Mouse (Mus musculus) midbrain, embryonic 11.5 days (tissue): ENCODE measurements around the gene Foxn3. TPM values are rescaled to one million over a fixed set of nuclear protein-coding genes. Genes with fewer than 3 reads are reported as not detected.

ENCODE experiments used
- ATAC-seq: fragments of 200-750 bp; cut with Nextera tagmentation; 2 replicates; pipeline ENCODE4 v1.8.0; 2017; ENCODE audit warnings: moderate TSS enrichment, moderate library complexity; ENCODE audit not compliant: low FRiP score
- DNase-seq: peaks from one replicate; pipeline ENCODE4 v3.0.0; 2015; ENCODE audit warnings: low spot score; ENCODE audit errors: missing footprints
- H3K27ac ChIP-seq: fragments of 300-500 bp; sonication (generic); 2 replicates; pipeline ENCODE4 v1.5.1; 2014; ENCODE audit warnings: low read depth, low read length
- H3K27me3 ChIP-seq: fragments of 300-500 bp; sonication (generic); 2 replicates; pipeline ENCODE4 v1.6.1; 2014; ENCODE audit warnings: mild to moderate bottlenecking, low read length, moderate library complexity, mixed read lengths; ENCODE audit not compliant: control insufficient read depth, insufficient read depth
- H3K36me3 ChIP-seq: fragments of 300-500 bp; sonication (generic); 2 replicates; pipeline ENCODE4 v1.6.1; 2014; ENCODE audit warnings: mild to moderate bottlenecking, low read length, moderate library complexity, mixed read lengths; ENCODE audit not compliant: control insufficient read depth, insufficient read depth
- H3K4me1 ChIP-seq: fragments of 300-500 bp; sonication (generic); 2 replicates; pipeline ENCODE4 v1.6.1; 2014; ENCODE audit warnings: low read length; ENCODE audit not compliant: control insufficient read depth, insufficient read depth
- H3K4me2 ChIP-seq: fragments of 300-500 bp; sonication (generic); 2 replicates; pipeline ENCODE4 v1.6.1; 2014; ENCODE audit warnings: mild to moderate bottlenecking, moderate library complexity
- H3K4me3 ChIP-seq: fragments of 300-500 bp; sonication (generic); 2 replicates; pipeline ENCODE4 v1.5.1; 2014; ENCODE audit warnings: low read depth, low read length
- H3K9ac ChIP-seq: fragments of 300-500 bp; sonication (generic); 2 replicates; pipeline ENCODE4 v1.6.1; 2014; ENCODE audit warnings: low read length
- H3K9me3 ChIP-seq: fragments of 300-500 bp; sonication (generic); 2 replicates; pipeline ENCODE4 v1.6.1; 2016; ENCODE audit warnings: low read length; ENCODE audit not compliant: control insufficient read depth
- WGBS: fragments of 180-500 bp; shearing (Covaris S2); extraction: QIAGEN DNeasy Blood & Tissue Kit; methylation state at CpG from one replicate; pipeline ENCODE4 v1.1.7; 2014; 5-methylcytosine and 5-hydroxymethylcytosine counted together
- polyA plus RNA-seq: library from polyadenylated mRNA; unstranded; fragments of >200 nt; fragmentation: Nextera tagmentation; extraction: Ambion mirVana; gene quantifications from 2 replicates; pipeline ENCODE4 v1.2.1, GENCODE M21; 2014

Gene Foxn3
- polyA plus RNA-seq, 1 experiment from 2014 or later = 73.8 TPM

- H3K9ac ChIP-seq = no peak overlapping the region
- no peak for DNase-seq
- no peaks in the 10 kb centered on the region for H3K9me3 ChIP-seq
- no peak overlapping the region for H3K4me3 ChIP-seq
- no peaks in the 10 kb centered on the region for H3K36me3 ChIP-seq
- H3K27me3 ChIP-seq = no peaks in the 10 kb centered on the region
- H3K4me1 ChIP-seq = peaks cover 50% of the 10 kb centered on the region
- WGBS = 46% methylated on average over 8 of the region's 8 CpGs
- ATAC-seq = no peak
- no peak overlapping the region for H3K4me2 ChIP-seq
- no peak overlapping the region for H3K27ac ChIP-seq
Observed at GRCm38 (mm10) chr12:99331341-99331947, 231.9 kb downstream of the Foxn3 start.

DNA sequence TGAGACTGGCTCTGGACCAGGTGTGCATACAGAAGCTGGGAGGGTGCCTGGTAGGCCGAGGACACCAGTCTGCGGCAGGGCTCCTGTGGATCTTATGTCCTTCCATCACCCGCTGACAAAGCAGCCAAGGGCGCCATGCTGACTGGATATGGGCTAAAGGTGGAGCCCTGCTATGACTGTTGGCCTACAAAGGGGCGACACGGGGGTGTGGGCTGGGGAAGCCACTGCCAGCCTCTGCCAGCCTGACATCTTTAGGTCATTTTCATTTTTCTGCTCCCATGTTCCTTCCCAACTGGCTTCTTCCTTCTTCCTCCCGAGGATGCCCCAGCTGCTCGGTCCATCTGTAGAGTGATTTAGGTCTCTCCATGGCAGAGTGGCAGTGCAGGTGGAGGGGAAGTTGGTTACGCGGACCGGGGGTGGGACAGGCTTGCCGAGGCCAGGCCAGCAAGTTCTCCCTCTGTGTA is 232.5 kb downstream of the Foxn3 start:
- Histone ChIP-seq H3K9me3 (no peaks in the 10 kb centered on the region), H3K36me3 (no peaks in the 10 kb centered on the region), H3K4me1 (peaks cover 47% of the 10 kb centered on the region), H3K27ac (no peak overlapping the region), H3K4me2 (no peak overlapping the region), H3K4me3 (no peak overlapping the region), H3K9ac (no peak overlapping the region), H3K27me3 (no peaks in the 10 kb centered on the region)
- ATAC-seq = no peak
- no peak for DNase-seq
- 67% methylated on average over 12 of the region's 12 CpGs for WGBS

GRCm38 (mm10) chr12:99329301-99330257 is 233.8 kb downstream of the Foxn3 start:
- 3% methylated on average over 20 of the region's 20 CpGs for WGBS
- Histone ChIP-seq H3K9ac (peak overlapping the region; percentile 35), H3K27ac (peak overlapping the region; percentile 84), H3K9me3 (no peaks in the 10 kb centered on the region), H3K36me3 (no peaks in the 10 kb centered on the region), H3K4me2 (peak overlapping the region; percentile 31; the same call in 1 of the 2 replicates), H3K4me1 (peaks cover 53% of the 10 kb centered on the region), H3K4me3 (no peak overlapping the region), H3K27me3 (no peaks in the 10 kb centered on the region)
- peak; percentile 92 for DNase-seq
- peak; percentile 80 for ATAC-seq

- WGBS = 74% methylated on average over 8 of the region's 8 CpGs
- H3K27me3 ChIP-seq = no peaks in the 10 kb centered on the region
- H3K9ac ChIP-seq = no peak overlapping the region
- H3K9me3 ChIP-seq = no peaks in the 10 kb centered on the region
- DNase-seq (no peak), ATAC-seq (no peak)
- no peak overlapping the region for H3K27ac ChIP-seq
- H3K4me2 ChIP-seq = no peak overlapping the region
- no peak overlapping the region for H3K4me3 ChIP-seq
- H3K36me3 ChIP-seq = no peaks in the 10 kb centered on the region
- peaks cover 40% of the 10 kb centered on the region for H3K4me1 ChIP-seq
Observed at GRCm38 (mm10) chr12:99326157-99326556, 237.2 kb downstream of the Foxn3 start.

DNA sequence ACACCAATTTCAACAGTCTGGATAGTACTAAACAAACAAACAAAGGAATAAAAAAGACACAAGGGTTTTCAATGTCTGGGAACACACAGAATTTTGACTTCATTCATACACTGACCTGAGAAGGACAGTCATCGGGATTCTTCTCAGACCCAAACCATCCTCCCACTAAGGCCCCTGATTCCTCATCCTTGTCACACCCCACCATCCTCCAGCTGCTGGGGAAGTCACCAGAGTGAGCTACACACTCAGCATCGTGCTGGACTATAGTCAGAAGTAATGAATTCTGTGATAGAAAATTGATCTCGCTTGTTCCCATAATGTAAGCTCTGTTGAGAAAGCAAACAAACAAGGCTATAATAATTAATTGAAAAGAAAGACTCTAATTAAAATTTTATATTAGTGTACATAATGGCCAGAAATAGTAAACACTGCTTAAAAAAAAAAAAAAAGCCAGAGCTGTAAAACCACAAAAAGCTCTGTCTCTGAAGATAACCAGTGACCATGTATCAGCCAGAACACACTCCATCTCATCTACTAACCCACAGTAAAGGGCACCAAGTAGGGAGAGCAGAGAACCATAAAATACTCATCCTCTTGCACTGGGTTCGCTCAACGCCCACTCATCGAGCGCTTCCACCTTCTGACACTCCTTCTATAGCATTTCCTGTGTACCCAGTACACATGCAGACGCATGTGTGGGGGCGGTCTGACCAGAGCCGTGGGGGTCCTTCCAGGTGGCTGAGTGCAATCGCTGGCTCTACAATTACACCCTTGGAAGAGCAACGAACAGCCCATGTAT is 241.6 kb downstream of the Foxn3 start:
- WGBS = 90% methylated on average over 12 of the region's 12 CpGs
- Histone ChIP-seq H3K4me2 (no peak overlapping the region), H3K4me3 (no peak overlapping the region), H3K9me3 (no peaks in the 10 kb centered on the region; the same call in 1 of the 2 replicates), H3K27ac (no peak overlapping the region), H3K9ac (no peak overlapping the region), H3K27me3 (no peaks in the 10 kb centered on the region), H3K4me1 (peaks cover 10% of the 10 kb centered on the region), H3K36me3 (no peaks in the 10 kb centered on the region)
- DNase-seq (no peak), ATAC-seq (no peak)

- H3K27ac ChIP-seq = no peak overlapping the region
- WGBS = 88% methylated on average over 3 of the region's 3 CpGs
- peaks cover 4% of the 10 kb centered on the region; the same call in 1 of the 2 replicates for H3K36me3 ChIP-seq
- peaks cover 4% of the 10 kb centered on the region; the same call in 1 of the 2 replicates for H3K9me3 ChIP-seq
- no peak overlapping the region for H3K9ac ChIP-seq
- H3K27me3 ChIP-seq = no peaks in the 10 kb centered on the region
- no peak overlapping the region for H3K4me3 ChIP-seq
- peaks cover 10% of the 10 kb centered on the region for H3K4me1 ChIP-seq
- no peak overlapping the region for H3K4me2 ChIP-seq
- ATAC-seq (no peak), DNase-seq (no peak)
Observed at GRCm38 (mm10) chr12:99320966-99321496, 242.4 kb downstream of the Foxn3 start.

DNA sequence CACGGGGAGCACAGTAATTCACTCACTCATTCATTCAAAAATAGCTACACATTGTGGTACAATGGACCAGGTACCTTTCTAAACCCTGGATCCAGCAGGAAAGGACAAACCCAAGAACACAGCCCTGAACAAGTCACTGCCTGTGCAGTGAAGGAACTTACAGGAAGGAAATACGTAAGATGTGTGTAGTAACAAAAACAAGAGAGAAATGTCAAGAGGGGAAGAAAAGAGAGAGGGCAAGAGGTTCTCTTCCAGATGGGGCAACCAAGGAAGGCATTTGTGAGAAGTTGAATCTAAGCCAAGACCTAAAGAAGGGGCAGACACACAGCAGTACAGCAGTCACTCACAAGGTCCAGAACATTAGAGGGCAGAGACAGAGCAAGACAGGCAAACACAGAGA is 243.5 kb downstream of the Foxn3 start:
- Histone ChIP-seq H3K9ac (no peak overlapping the region), H3K27me3 (no peaks in the 10 kb centered on the region), H3K4me3 (no peak overlapping the region), H3K27ac (no peak overlapping the region), H3K9me3 (peaks cover 4% of the 10 kb centered on the region; the same call in 1 of the 2 replicates), H3K4me1 (peaks cover 2% of the 10 kb centered on the region; the same call in 1 of the 2 replicates), H3K4me2 (no peak overlapping the region), H3K36me3 (peaks cover 4% of the 10 kb centered on the region; the same call in 1 of the 2 replicates)
- DNase-seq = no peak
- no peak for ATAC-seq
- WGBS = 81% methylated on average over 2 of the region's 2 CpGs

- no peak overlapping the region for H3K27ac ChIP-seq
- no peak for DNase-seq
- no peak overlapping the region for H3K4me3 ChIP-seq
- H3K4me1 ChIP-seq = peaks cover 2% of the 10 kb centered on the region; the same call in 1 of the 2 replicates
- H3K9me3 ChIP-seq = peaks cover 4% of the 10 kb centered on the region; the same call in 1 of the 2 replicates
- no peak for ATAC-seq
- peaks cover 4% of the 10 kb centered on the region; the same call in 1 of the 2 replicates for H3K36me3 ChIP-seq
- no peak overlapping the region for H3K4me2 ChIP-seq
- WGBS = 66% methylated on average over 5 of the region's 5 CpGs
- H3K9ac ChIP-seq = no peak overlapping the region
- H3K27me3 ChIP-seq = no peaks in the 10 kb centered on the region
Observed at GRCm38 (mm10) chr12:99319171-99319570, 244.2 kb downstream of the Foxn3 start.
